Mouse (Mus musculus) heart, adult 2 months (tissue): Measurements from ENCODE around the gene Popdc2.

Experiments
- CTCF ChIP-seq: fragments of 200-600 bp; IDR thresholded peaks from 2 replicates; pipeline ENCODE4 v1.8.1; 2022; ENCODE audit warnings: antibody characterized with exemption, mild to moderate bottlenecking, moderate library complexity
- EP300 ChIP-seq: fragments of 200-500 bp; IDR thresholded peaks from 2 replicates; pipeline ENCODE4 v1.6.1; 2011; ENCODE audit warnings: low read depth, low read length, control low read depth; ENCODE audit not compliant: insufficient read depth
- POLR2A ChIP-seq: fragments of 200-500 bp; IDR thresholded peaks from 2 replicates; pipeline ENCODE4 v1.6.1; 2011; ENCODE audit warnings: mild to moderate bottlenecking, low read depth, low read length, control low read depth; ENCODE audit not compliant: insufficient read depth

- TF ChIP-seq POLR2A (no peak), CTCF (no peak), EP300 (no peak)
Measured at GRCm38 (mm10) chr16:38385700-38386099, 23.7 kb downstream of the Popdc2 start.
